Mouse (Mus musculus) olfactory bulb, adult 2 months (tissue): ENCODE data around the gene Ddx54.

Experiments used
- CTCF ChIP-seq: fragments of 200-500 bp; IDR thresholded peaks from 2 replicates; pipeline ENCODE4 v1.5.1; 2012; ENCODE audit warnings: low read depth, mild to moderate bottlenecking, low read length, moderate library complexity; ENCODE audit not compliant: insufficient read depth
- POLR2A ChIP-seq: fragments of 200-500 bp; IDR thresholded peaks from 2 replicates; pipeline ENCODE4 v1.6.1; 2012; ENCODE audit warnings: mild to moderate bottlenecking, low read depth, low read length, moderate library complexity; ENCODE audit not compliant: insufficient read depth

- no peak for TF ChIP-seq CTCF
- TF ChIP-seq POLR2A: no peak
Observed at GRCm38 (mm10) chr5:120621846-120622197, 9.3 kb downstream of the Ddx54 start.
